Mouse (Mus musculus): ENCODE measurements around the gene Pacsin1.

The Pacsin1 gene

GRCm38 (mm10) chr17:27678924-27679813 is 23.9 kb downstream of the Pacsin1 start:
- DNase-seq (ENCODE audit: low spot score in 2 of 2): peak in 1 of 2 experiments; percentile 48

DNA sequence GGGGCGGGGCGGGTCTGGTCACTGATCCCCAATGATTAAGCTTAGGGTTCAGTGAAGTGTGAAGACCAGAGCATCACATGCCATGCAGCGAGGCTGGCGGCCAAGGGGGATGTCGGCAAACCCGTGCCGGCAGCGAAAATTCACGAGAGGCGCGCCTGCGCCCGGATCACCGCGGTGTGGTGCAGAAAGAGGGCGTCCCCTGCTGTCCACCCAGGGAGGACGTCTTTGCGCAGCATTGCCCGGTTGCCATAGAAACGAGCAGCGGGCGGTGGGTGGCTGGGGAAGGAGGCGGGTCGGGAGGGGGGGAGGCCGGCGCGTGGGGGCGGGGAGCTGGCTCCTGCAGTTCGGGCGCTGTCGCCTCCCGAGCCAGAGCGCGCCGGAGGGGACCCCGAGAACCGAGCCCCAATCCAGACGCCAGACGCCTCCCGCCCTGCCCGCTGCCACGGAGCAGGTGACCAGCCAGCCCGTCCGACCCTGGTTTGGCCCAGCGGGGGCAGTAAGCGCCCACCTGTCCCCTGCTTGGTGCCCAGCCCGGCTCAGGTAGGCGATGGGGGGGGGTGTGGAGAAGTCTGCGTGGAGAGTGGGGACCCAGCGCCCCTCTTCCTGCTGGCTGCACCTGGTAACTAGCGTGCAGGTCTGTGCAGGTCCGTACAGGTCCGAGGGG is 29.7 kb downstream of the Pacsin1 start:
- peak; percentile 64 to 84 for DNase-seq (ENCODE audit: low spot score in 2 of 2)

GRCm38 (mm10) chr17:27685550-27685913 is 30.2 kb downstream of the Pacsin1 start:
- no peak for DNase-seq (ENCODE audit: low spot score in 2 of 2)

GRCm38 (mm10) chr17:27686395-27686794 is 31.1 kb downstream of the Pacsin1 start:
- DNase-seq (ENCODE audit: low spot score in 2 of 2): no peak

- DNase-seq (ENCODE audit: low spot score in 2 of 2): no peak
Measured at GRCm38 (mm10) chr17:27690993-27691693, 35.8 kb downstream of the Pacsin1 start.

DNA sequence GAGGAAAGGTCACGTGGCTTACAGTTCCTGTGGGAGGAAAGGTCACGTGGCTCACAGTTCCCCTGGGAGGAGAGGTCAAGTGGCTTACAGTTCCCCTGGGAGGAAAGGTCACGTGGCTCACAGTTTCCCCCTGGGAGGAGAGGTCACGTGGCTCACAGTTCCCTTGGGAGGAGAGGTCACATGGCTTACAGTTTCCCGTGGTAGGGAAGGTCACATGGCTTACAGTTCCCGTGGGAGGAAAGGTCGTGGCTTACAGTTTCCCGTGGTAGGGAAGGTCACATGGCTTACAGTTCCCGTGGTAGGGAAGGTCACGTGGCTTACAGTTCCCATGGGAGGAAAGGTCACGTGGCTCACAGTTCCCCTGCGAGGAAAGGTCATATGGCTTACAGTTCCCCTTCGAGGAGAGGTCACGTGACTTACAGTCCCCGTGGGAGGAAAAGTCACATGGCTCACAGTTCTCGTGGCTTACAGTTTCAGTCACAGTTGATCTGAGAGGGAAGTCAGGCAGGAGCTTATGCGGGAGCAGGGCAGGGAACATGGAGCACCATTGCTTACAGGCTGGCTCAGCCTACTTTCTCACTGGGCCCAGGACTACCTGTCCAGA is 44.4 kb downstream of the Pacsin1 start:
- DNase-seq (ENCODE audit: low spot score in 2 of 2): no peak

DNA sequence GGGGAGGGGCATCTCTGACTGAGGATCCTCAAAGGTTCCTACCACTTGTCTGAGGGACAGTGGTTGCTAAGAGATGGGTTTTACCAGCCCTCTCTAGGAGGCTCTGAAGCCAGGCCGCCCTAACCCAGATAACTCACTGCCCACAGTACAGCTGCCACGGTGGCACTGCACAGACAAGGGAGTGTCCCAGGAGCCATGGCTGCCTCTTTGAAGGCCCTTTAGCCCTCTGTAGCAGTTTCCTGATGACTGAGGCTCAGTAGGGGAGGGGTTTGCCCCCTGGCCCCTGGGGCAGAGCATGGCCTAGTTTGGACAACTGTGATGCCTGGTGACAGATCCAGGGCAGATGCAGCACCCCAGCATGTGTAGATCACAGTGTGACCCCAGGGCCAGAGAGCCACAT is 45.5 kb downstream of the Pacsin1 start:
- no peak for DNase-seq (ENCODE audit: low spot score in 2 of 2)

DNA sequence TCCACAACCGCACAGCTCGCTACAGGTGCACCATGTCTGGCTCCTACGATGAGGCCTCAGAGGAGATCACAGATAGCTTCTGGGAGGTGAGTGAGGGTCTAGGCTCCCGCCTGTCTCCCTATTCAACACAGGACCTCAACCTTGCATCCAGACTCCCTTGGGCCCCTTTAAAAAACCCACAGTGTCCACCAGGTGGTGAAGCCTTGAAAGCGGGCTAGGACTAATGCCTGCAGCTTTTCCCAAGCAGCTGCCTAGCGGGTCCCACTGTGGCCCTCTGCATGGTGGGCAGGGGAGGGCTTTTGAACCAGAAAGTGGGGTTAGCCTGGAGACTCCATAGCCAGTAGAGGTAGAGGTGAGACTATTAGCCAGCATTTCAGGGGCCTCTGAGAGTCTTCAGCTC is 46.5 kb downstream of the Pacsin1 start:
- no peak for DNase-seq (ENCODE audit: low spot score in 2 of 2)

DNA sequence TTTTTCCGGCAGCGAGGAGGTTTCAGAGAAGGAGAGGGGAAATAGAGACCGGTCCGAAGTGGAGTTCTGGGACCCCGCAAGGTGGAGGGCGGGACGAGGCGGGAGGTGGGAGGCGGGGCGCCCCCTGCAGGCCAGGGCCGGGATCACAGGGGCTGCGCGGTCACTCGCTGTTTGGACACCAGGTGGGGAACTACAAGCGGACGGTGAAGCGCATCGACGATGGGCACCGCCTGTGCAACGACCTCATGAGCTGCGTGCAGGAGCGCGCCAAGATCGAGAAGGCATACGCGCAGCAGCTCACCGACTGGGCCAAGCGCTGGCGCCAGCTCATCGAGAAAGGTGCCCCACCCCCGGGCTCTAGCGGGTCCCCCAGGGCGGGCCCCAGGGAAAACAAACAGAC is 47.2 kb downstream of the Pacsin1 start:
- peak in 1 of 2 experiments; percentile 73 for DNase-seq (ENCODE audit: low spot score in 2 of 2)

GRCm38 (mm10) chr17:27703961-27704621 is 48.8 kb downstream of the Pacsin1 start:
- no peak for DNase-seq (ENCODE audit: low spot score in 2 of 2)

DNA sequence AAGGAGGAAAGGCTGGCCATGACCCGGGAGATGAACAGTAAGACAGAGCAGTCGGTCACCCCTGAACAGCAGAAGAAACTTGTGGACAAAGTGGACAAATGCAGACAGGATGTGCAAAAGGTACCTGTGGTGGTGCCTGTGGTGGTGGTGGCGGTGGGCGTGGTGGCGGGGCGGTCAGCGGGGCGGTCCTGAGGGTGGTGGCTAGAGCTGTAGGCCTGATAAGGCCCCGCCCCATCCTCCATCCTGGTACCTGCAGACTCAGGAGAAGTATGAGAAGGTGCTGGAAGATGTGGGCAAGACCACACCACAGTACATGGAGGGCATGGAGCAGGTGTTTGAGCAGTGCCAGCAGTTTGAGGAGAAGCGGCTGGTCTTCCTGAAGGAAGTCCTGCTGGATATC is 50.4 kb downstream of the Pacsin1 start:
- DNase-seq (ENCODE audit: low spot score in 2 of 2): no peak

DNA sequence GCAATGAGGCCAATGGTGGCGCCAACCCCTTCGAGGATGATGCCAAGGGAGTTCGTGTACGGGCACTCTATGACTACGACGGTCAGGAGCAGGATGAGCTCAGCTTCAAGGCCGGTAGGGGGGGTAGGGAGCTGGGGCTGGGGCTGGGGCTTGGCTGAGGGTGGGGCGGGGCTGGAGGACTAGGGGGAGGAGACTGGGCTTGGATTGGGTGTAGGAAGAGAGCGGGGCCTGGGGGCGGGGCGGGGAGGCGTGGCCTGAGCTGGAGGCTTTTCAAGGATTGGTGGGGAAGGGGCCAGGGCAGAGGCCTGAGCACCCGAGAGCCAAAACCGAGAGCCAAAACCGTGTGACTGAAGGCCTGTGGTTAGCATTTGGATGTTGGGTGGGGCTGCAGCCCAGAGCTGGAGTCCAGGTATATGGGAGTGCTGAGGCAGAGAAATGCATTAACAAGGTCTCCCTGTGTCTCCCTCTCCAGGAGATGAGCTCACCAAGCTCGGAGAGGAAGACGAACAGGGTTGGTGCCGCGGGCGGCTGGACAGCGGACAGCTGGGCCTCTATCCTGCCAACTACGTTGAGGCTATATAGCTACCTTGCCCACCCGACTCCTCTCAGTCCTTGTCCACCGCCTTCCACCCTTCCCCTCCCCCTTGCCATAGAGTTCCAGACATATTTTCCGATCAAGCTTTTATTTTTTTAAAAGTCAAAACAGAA is 52.8 kb downstream of the Pacsin1 start:
- DNase-seq (ENCODE audit: low spot score in 2 of 2): peak; percentile 63 to 87

DNA sequence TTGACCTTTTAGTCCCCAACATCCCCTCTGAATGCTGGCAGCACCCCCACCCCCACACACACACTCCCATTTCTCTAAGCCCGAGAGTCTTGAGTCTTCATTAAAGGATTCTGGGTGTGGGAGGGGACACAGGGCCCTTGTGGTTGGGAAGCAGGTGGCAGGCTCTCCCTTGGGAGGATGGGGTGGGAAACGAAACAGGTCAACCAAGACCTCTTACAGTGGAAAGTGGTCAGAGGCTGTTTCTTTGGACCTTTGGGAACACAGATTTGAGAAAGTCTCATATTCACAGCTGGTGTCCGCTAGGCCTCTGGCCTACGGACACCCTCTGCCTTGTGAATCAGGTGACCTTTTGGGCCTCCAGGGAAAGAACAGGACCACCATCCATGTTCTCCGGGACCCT is 54.3 kb downstream of the Pacsin1 start:
- no peak for DNase-seq (ENCODE audit: low spot score in 2 of 2)

GRCm38 (mm10) chr17:27712832-27713231 is 57.5 kb downstream of the Pacsin1 start:
- DNase-seq (ENCODE audit: low spot score in 2 of 2): peak in 1 of 2 experiments; percentile 54

GRCm38 (mm10) chr17:27716804-27717203 is 61.5 kb downstream of the Pacsin1 start:
- no peak for DNase-seq (ENCODE audit: low spot score in 2 of 2)

- peak in 1 of 2 experiments; percentile 62 for DNase-seq (ENCODE audit: low spot score in 2 of 2)
Measured at GRCm38 (mm10) chr17:27718250-27718649, 62.9 kb downstream of the Pacsin1 start.

DNA sequence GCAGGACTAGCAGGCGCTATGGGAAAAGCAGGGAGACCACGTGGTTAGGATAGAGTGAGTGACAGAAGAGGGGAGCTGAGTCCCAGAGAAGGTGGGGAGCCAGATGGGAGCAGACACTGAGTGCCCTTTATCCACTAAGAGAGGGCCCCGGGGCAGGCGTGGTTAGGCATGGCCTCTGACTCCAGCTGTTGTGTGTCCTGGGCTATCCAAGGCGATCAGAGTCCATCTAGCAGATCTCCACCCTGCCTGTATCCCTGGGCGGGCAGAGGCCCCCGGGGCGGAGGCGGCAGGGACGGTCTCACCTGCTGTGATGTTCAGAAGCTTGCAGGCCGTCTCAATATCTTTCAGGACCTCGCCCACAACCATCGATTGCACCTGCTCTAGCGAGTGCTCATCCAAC is 64.4 kb downstream of the Pacsin1 start:
- DNase-seq (ENCODE audit: low spot score in 2 of 2): no peak

DNA sequence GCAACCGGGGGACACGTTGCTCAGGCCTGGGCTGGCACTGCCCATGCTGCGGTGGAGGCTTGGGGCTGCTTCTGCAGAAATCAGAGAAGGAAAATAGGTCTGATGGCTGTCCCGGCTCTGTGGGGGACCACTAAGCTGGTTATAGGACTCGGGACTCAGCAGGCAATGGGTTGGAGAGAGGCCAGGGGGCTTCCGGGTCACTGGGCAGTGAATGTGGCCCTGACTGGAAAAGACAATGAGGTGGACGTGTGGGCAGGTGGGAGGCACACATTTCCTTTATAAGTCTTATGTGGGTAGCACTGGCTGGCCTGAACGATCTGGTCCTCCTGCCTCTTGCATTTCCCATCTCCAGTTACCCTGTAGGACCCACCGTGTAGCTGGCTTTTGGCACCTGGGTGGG is 65.0 kb downstream of the Pacsin1 start:
- no peak for DNase-seq (ENCODE audit: low spot score in 2 of 2)

DNA sequence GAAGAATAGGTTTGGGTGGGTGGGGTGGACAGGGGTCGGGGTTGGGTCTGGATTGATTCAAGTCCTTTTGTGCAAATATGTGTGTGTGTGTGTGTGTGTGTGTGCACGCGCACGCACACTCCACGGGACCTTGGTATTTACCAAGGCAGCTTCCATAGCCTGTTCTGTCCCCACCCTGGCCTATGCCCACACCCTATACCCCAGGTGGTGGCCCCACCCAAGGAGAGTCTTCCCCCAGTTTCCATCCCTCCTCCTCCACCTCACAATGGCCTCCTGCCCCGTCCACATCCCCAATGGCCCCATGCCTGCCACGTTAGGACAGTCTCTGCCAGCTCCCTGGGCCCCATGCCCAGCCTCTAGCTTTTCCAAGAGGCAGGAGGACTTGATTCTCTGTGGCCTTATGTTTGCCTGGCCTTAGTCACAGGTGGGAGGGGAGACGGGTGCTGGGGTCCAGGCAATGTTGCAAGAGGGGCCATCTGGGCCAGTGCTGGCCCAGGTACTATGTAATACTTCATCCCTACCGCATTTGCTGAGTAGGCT is 65.9 kb downstream of the Pacsin1 start:
- DNase-seq (ENCODE audit: low spot score in 2 of 2): peak in 1 of 2 experiments; percentile 72

DNA sequence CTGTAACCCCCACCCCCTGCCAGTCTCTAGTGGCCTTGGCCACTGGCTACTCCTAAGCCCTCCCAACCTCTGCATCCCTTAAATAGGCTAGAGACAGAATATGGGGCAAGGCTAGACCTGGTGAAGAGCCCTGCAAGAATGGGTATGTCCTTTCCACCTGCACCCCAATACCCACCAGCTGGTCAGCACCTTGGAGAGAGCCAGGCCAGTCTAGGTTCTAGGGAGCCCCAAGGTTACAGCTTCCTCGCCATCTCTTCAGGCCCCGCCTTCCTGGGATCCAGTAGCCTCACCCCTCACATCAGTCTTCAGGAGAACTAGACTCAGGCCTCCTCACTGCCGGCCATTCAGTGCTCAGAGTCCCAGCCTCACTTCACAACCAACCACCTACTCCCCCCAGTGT is 69.0 kb downstream of the Pacsin1 start:
- DNase-seq (ENCODE audit: low spot score in 2 of 2): no peak

GRCm38 (mm10) chr17:27725011-27725410 is 69.7 kb downstream of the Pacsin1 start:
- DNase-seq (ENCODE audit: low spot score in 2 of 2): no peak
